Mouse (Mus musculus): ENCODE results near the gene Errfi1. TPM values are rescaled to one million over a fixed set of nuclear protein-coding genes. Genes with fewer than 3 reads are reported as not detected.

Gene Errfi1
- polyA plus RNA-seq, 1 experiment from 2014 or later = 17.3 TPM

- H3K9ac ChIP-seq (replicated peaks) = no peak overlapping the region
- no peaks in the 10 kb centered on the region for H3K9me3 ChIP-seq
- ATAC-seq (replicated peaks) = no peak
- no peak overlapping the region for H3K27ac ChIP-seq (replicated peaks)
- H3K27me3 ChIP-seq = no peaks in the 10 kb centered on the region
- H3K36me3 ChIP-seq = no peaks in the 10 kb centered on the region
- WGBS = 53% methylated on average over 8 of the region's 8 CpGs
- no peak overlapping the region for H3K4me2 ChIP-seq (replicated peaks)
- H3K4me1 ChIP-seq = peaks cover 19% of the 10 kb centered on the region
- H3K4me3 ChIP-seq = no peak overlapping the region
These were observed 1.7 kb upstream of the Errfi1 start for GRCm38 (mm10) chr4:150852045-150852444.

GRCm38 (mm10) chr4:150852479-150852878 lies 1.2 kb upstream of the Errfi1 start:
- no peaks in the 10 kb centered on the region for H3K27me3 ChIP-seq
- WGBS = 56% methylated on average over 4 of the region's 4 CpGs
- no peak overlapping the region for H3K4me3 ChIP-seq
- H3K36me3 ChIP-seq = no peaks in the 10 kb centered on the region
- no peak overlapping the region for H3K9ac ChIP-seq (replicated peaks)
- peaks cover 20% of the 10 kb centered on the region for H3K4me1 ChIP-seq
- no peaks in the 10 kb centered on the region for H3K9me3 ChIP-seq
- no peak for ATAC-seq (replicated peaks)
- no peak overlapping the region for H3K27ac ChIP-seq (replicated peaks)
- no peak overlapping the region for H3K4me2 ChIP-seq (replicated peaks)

- ATAC-seq (replicated peaks) = peak; percentile 99
- no peaks in the 10 kb centered on the region for H3K36me3 ChIP-seq
- H3K4me2 ChIP-seq (replicated peaks) = peak overlapping the region; percentile 74
- H3K4me1 ChIP-seq = peaks cover 20% of the 10 kb centered on the region
- no peaks in the 10 kb centered on the region for H3K27me3 ChIP-seq
- peak overlapping the region; percentile 72 for H3K4me3 ChIP-seq
- H3K27ac ChIP-seq (replicated peaks) = peak overlapping the region; percentile 97
- WGBS = 1% methylated on average over 59 of the region's 59 CpGs
- peak overlapping the region; percentile 84 for H3K9ac ChIP-seq (replicated peaks)
- H3K9me3 ChIP-seq = no peaks in the 10 kb centered on the region
These were observed 1.1 kb downstream of the Errfi1 start for GRCm38 (mm10) chr4:150854839-150855246.

- peak; percentile 73 for ATAC-seq (replicated peaks)
- H3K36me3 ChIP-seq = no peaks in the 10 kb centered on the region
- peak overlapping the region; percentile 97 for H3K27ac ChIP-seq (replicated peaks)
- H3K27me3 ChIP-seq = no peaks in the 10 kb centered on the region
- peak overlapping the region; percentile 84 for H3K9ac ChIP-seq (replicated peaks)
- H3K4me1 ChIP-seq = peaks cover 20% of the 10 kb centered on the region
- WGBS = under 1% methylated on average over 40 of the region's 43 CpGs
- peak overlapping the region; percentile 72 for H3K4me3 ChIP-seq
- H3K4me2 ChIP-seq (replicated peaks) = peak overlapping the region; percentile 74
- no peaks in the 10 kb centered on the region for H3K9me3 ChIP-seq
These were observed 1.6 kb downstream of the Errfi1 start for GRCm38 (mm10) chr4:150855346-150855745.

GRCm38 (mm10) chr4:150860526-150860925 lies 6.8 kb downstream of the Errfi1 start:
- H3K9me3 ChIP-seq = no peaks in the 10 kb centered on the region
- H3K4me3 ChIP-seq = no peak overlapping the region
- 91% methylated on average over 4 of the region's 4 CpGs for WGBS
- H3K27me3 ChIP-seq = no peaks in the 10 kb centered on the region
- no peak overlapping the region for H3K4me2 ChIP-seq (replicated peaks)
- H3K27ac ChIP-seq (replicated peaks) = no peak overlapping the region
- peaks cover 13% of the 10 kb centered on the region for H3K4me1 ChIP-seq
- no peaks in the 10 kb centered on the region for H3K36me3 ChIP-seq
- ATAC-seq (replicated peaks) = no peak
- H3K9ac ChIP-seq (replicated peaks) = no peak overlapping the region

GRCm38 (mm10) chr4:150861161-150861560 lies 7.4 kb downstream of the Errfi1 start:
- Histone ChIP-seq H3K4me3 (no peak overlapping the region), H3K27me3 (no peaks in the 10 kb centered on the region), H3K4me1 (peaks cover 8% of the 10 kb centered on the region), H3K4me2 (replicated peaks) (no peak overlapping the region), H3K9me3 (no peaks in the 10 kb centered on the region), H3K36me3 (peaks cover 4% of the 10 kb centered on the region; the same call in 1 of the 2 replicates), H3K9ac (replicated peaks) (no peak overlapping the region), H3K27ac (replicated peaks) (no peak overlapping the region)
- ATAC-seq (replicated peaks) = no peak
- WGBS = 42% methylated on average over 2 of the region's 2 CpGs

GRCm38 (mm10) chr4:150862626-150863375 lies 9.1 kb downstream of the Errfi1 start:
- Histone ChIP-seq H3K4me3 (no peak overlapping the region), H3K27me3 (no peaks in the 10 kb centered on the region), H3K4me2 (replicated peaks) (no peak overlapping the region), H3K9me3 (no peaks in the 10 kb centered on the region), H3K36me3 (peaks cover 20% of the 10 kb centered on the region), H3K9ac (replicated peaks) (no peak overlapping the region), H3K4me1 (no peaks in the 10 kb centered on the region), H3K27ac (replicated peaks) (no peak overlapping the region)
- WGBS = 45% methylated on average over 8 of the region's 8 CpGs
- no peak for ATAC-seq (replicated peaks)

- Histone ChIP-seq H3K36me3 (peaks cover 23% of the 10 kb centered on the region), H3K4me3 (no peak overlapping the region), H3K4me2 (replicated peaks) (no peak overlapping the region), H3K9ac (replicated peaks) (no peak overlapping the region), H3K9me3 (no peaks in the 10 kb centered on the region), H3K27ac (replicated peaks) (no peak overlapping the region), H3K27me3 (no peaks in the 10 kb centered on the region), H3K4me1 (no peaks in the 10 kb centered on the region)
- ATAC-seq (replicated peaks) = no peak
These were observed 11.7 kb downstream of the Errfi1 start for GRCm38 (mm10) chr4:150865371-150865770.

- Histone ChIP-seq H3K4me1 (peaks cover 2% of the 10 kb centered on the region), H3K36me3 (peaks cover 23% of the 10 kb centered on the region), H3K4me2 (replicated peaks) (no peak overlapping the region), H3K4me3 (no peak overlapping the region), H3K9me3 (no peaks in the 10 kb centered on the region), H3K9ac (replicated peaks) (no peak overlapping the region), H3K27ac (replicated peaks) (no peak overlapping the region), H3K27me3 (no peaks in the 10 kb centered on the region)
- 95% methylated on average over 11 of the region's 11 CpGs for WGBS
- ATAC-seq (replicated peaks) = no peak
These were observed 12.3 kb downstream of the Errfi1 start for GRCm38 (mm10) chr4:150866069-150866468.

- no peak overlapping the region for H3K4me2 ChIP-seq (replicated peaks)
- ATAC-seq (replicated peaks) = no peak
- no peak overlapping the region for H3K4me3 ChIP-seq
- peaks cover 6% of the 10 kb centered on the region for H3K4me1 ChIP-seq
- H3K27me3 ChIP-seq = no peaks in the 10 kb centered on the region
- H3K9me3 ChIP-seq = no peaks in the 10 kb centered on the region
- H3K9ac ChIP-seq (replicated peaks) = no peak overlapping the region
- 95% methylated on average over 11 of the region's 12 CpGs for WGBS
- no peak overlapping the region for H3K27ac ChIP-seq (replicated peaks)
- H3K36me3 ChIP-seq = peaks cover 23% of the 10 kb centered on the region
These were observed 12.8 kb downstream of the Errfi1 start for GRCm38 (mm10) chr4:150866494-150866893.

GRCm38 (mm10) chr4:150868161-150868560 lies 14.4 kb downstream of the Errfi1 start:
- H3K36me3 ChIP-seq = peaks cover 23% of the 10 kb centered on the region
- no peaks in the 10 kb centered on the region for H3K9me3 ChIP-seq
- no peak for ATAC-seq (replicated peaks)
- no peak overlapping the region for H3K4me3 ChIP-seq
- no peaks in the 10 kb centered on the region for H3K27me3 ChIP-seq
- no peak overlapping the region for H3K4me2 ChIP-seq (replicated peaks)
- H3K4me1 ChIP-seq = peaks cover 16% of the 10 kb centered on the region
- no peak overlapping the region for H3K9ac ChIP-seq (replicated peaks)
- 89% methylated on average over 6 of the region's 6 CpGs for WGBS
- no peak overlapping the region for H3K27ac ChIP-seq (replicated peaks)

- H3K27me3 ChIP-seq = no peaks in the 10 kb centered on the region
- H3K4me1 ChIP-seq = peaks cover 16% of the 10 kb centered on the region
- H3K9ac ChIP-seq (replicated peaks) = no peak overlapping the region
- H3K27ac ChIP-seq (replicated peaks) = no peak overlapping the region
- no peak overlapping the region for H3K4me2 ChIP-seq (replicated peaks)
- H3K9me3 ChIP-seq = no peaks in the 10 kb centered on the region
- 92% methylated on average over 2 of the region's 2 CpGs for WGBS
- peaks cover 23% of the 10 kb centered on the region for H3K36me3 ChIP-seq
- ATAC-seq (replicated peaks) = no peak
- H3K4me3 ChIP-seq = no peak overlapping the region
These were observed 15.1 kb downstream of the Errfi1 start for GRCm38 (mm10) chr4:150868859-150869258.
